11 mouse cellular contexts compared by ENCODE assay signal in genomic region chr4:134300316-134300715, GRCm38 (mm10). TPM values are rescaled to one million over a fixed set of nuclear protein-coding genes. Genes with fewer than 3 reads are reported as not detected.
DNase-seq lines count a peak whose midpoint lies in the region; ATAC-seq and TF ChIP-seq lines count a peak whose summit lies in the region.
"Had no signal": no experiment of that assay in that cellular context is flagged by ENCODE, and none has a peak within 500 bp of the region (broad histone marks: within the 10 kb centered on the region; RNA-seq: fewer than 3 reads in every experiment).

No protein-coding gene starts in this region.

- no peak overlapping the region for H3K4me2 ChIP-seq in stomach, postnatal 0 days (replicated peaks; ENCODE audit: low read depth)
- H3K4me2 ChIP-seq in kidney, embryonic 16.5 days (replicated peaks; ENCODE audit: low read depth, low read length), result no peak overlapping the region
- no peak overlapping the region for H3K4me2 ChIP-seq in hindbrain, embryonic 12.5 days (replicated peaks)
- H3K4me2 ChIP-seq: midbrain, embryonic 15.5 days had no signal

- intact Hi-C loops in heart, postnatal 14 days (cut with DNase I), result no loop called here

- no peaks in the 10 kb centered on the region for H3K36me3 ChIP-seq in stomach, postnatal 0 days (ENCODE audit: control insufficient read depth, insufficient read depth, low read length)
- no peaks in the 10 kb centered on the region for H3K36me3 ChIP-seq in kidney, embryonic 16.5 days (ENCODE audit: insufficient read depth, low read length)
- no peaks in the 10 kb centered on the region for H3K36me3 ChIP-seq in hindbrain, embryonic 12.5 days
- H3K36me3 ChIP-seq: midbrain, embryonic 15.5 days had no signal

- no peak for TF ChIP-seq CTCF in stomach, postnatal 0 days (IDR thresholded peaks at IDR 0.05; ENCODE audit: low read depth)

- no peak overlapping the region for H3K4me3 ChIP-seq in stomach, postnatal 0 days (ENCODE audit: low read depth, low read length)
- no peak overlapping the region for H3K4me3 ChIP-seq in kidney, embryonic 16.5 days (ENCODE audit: low read length)
- H3K4me3 ChIP-seq in hindbrain, embryonic 12.5 days, result no peak overlapping the region
- H3K4me3 ChIP-seq: midbrain, embryonic 15.5 days had no signal

- H3K9me3 ChIP-seq in stomach, postnatal 0 days (ENCODE audit: control insufficient read depth, low read length), result no peaks in the 10 kb centered on the region
- peaks cover 3% of the 10 kb centered on the region; the same call in 1 of the 2 replicates for H3K9me3 ChIP-seq in kidney, embryonic 16.5 days (ENCODE audit: low read length)
- H3K9me3 ChIP-seq in hindbrain, embryonic 12.5 days (replicated peaks), result no peaks in the 10 kb centered on the region

- H3K27ac ChIP-seq in stomach, postnatal 0 days (replicated peaks), result no peak overlapping the region
- no peak overlapping the region for H3K27ac ChIP-seq in kidney, embryonic 16.5 days (ENCODE audit: low read length)
- no peak overlapping the region for H3K27ac ChIP-seq in hindbrain, embryonic 12.5 days
- H3K27ac ChIP-seq: midbrain, embryonic 15.5 days had no signal

- H3K4me1 ChIP-seq in stomach, postnatal 0 days (replicated peaks; ENCODE audit: control insufficient read depth, insufficient read depth), result no peaks in the 10 kb centered on the region
- H3K4me1 ChIP-seq in kidney, embryonic 16.5 days (ENCODE audit: insufficient read depth, low read length), result no peaks in the 10 kb centered on the region
- no peaks in the 10 kb centered on the region for H3K4me1 ChIP-seq in hindbrain, embryonic 12.5 days
- H3K4me1 ChIP-seq: midbrain, embryonic 15.5 days had no signal

- H3K9ac ChIP-seq in stomach, postnatal 0 days (ENCODE audit: low read length), result no peak overlapping the region
- H3K9ac ChIP-seq in kidney, embryonic 16.5 days (replicated peaks; ENCODE audit: low read length), result no peak overlapping the region
- H3K9ac ChIP-seq in hindbrain, embryonic 12.5 days, result no peak overlapping the region
- H3K9ac ChIP-seq: midbrain, embryonic 15.5 days had no signal

- TF ChIP-seq EP300 in stomach, postnatal 0 days (optimal IDR thresholded peaks at IDR 0.05), result no peak

- peak; percentile 62 for ATAC-seq in stomach, postnatal 0 days (ENCODE audit: low FRiP score, low TSS enrichment)
- ATAC-seq in kidney, embryonic 16.5 days (ENCODE audit: low FRiP score, low TSS enrichment), result no peak
- no peak for ATAC-seq in hindbrain, embryonic 12.5 days (ENCODE audit: low FRiP score)
- ATAC-seq: midbrain, embryonic 15.5 days had no signal

- DNase-seq in testis, postnatal 10 days (ENCODE audit: low spot score), result peak; percentile 38
- DNase-seq in testis, postnatal 14 days (ENCODE audit: low spot score), result no peak
- peak; percentile 60 for DNase-seq in gastrocnemius, postnatal 10 days
- peak; percentile 68 to 74 for DNase-seq in heart, postnatal 14 days
- DNase-seq in stomach, postnatal 0 days (ENCODE audit: low spot score), result no peak
- DNase-seq: spleen, adult 18-20 months had no signal

- 48% methylated on average over 9 of the region's 9 CpGs for WGBS in stomach, postnatal 0 days
- WGBS in kidney, embryonic 16.5 days, result 59% methylated on average over 9 of the region's 9 CpGs
- WGBS in hindbrain, embryonic 12.5 days, result 83% methylated on average over 9 of the region's 9 CpGs

- H3K27me3 ChIP-seq in stomach, postnatal 0 days (ENCODE audit: control insufficient read depth, insufficient read depth, low read length), result no peaks in the 10 kb centered on the region
- no peaks in the 10 kb centered on the region for H3K27me3 ChIP-seq in kidney, embryonic 16.5 days (ENCODE audit: insufficient read depth, low read length)
- H3K27me3 ChIP-seq in hindbrain, embryonic 12.5 days, result no peaks in the 10 kb centered on the region
- H3K27me3 ChIP-seq: midbrain, embryonic 15.5 days had no signal

RNA-seq across cellular contexts. Expression of gene Pdik1l, which starts 12.6 kb away (rescaled TPM):
- 1 to 10 TPM; 5.8 to 8.4 TPM for total RNA-seq in gastrocnemius, postnatal 10 days (2021)
- total RNA-seq in heart, postnatal 14 days (2021), result 1 to 10 TPM; 6.6 to 8.6 TPM
- polyA plus RNA-seq in stomach, postnatal 0 days (2015; fragmentation: Nextera tagmentation; extraction: Ambion mirVana), result 8.3 and 8.4 TPM in 2 replicates
- polyA plus RNA-seq in kidney, embryonic 16.5 days (2015; fragmentation: Nextera tagmentation; extraction: Ambion mirVana), result 19.2 and 20.2 TPM in 2 replicates
- 30.8 and 32.5 TPM in 2 replicates for polyA plus RNA-seq in hindbrain, embryonic 12.5 days (2016; fragmentation: Nextera tagmentation; extraction: Ambion mirVana)

RNA-seq across cellular contexts. Expression of gene Trim63, which starts 14.6 kb away (rescaled TPM):
- 100 to 1,000 TPM in 1 of 2 experiments, 10 to 100 TPM in 1; 78.5 to 107 TPM for total RNA-seq in gastrocnemius, postnatal 10 days (2021)
- total RNA-seq in heart, postnatal 14 days (2021), result 100 to 1,000 TPM; 193 to 217 TPM
- 0.07 and 0.13 TPM in 2 replicates for polyA plus RNA-seq in stomach, postnatal 0 days (2015; fragmentation: Nextera tagmentation; extraction: Ambion mirVana)
- polyA plus RNA-seq in kidney, embryonic 16.5 days (2015; fragmentation: Nextera tagmentation; extraction: Ambion mirVana), result 3.3 and 4.1 TPM in 2 replicates
- 0.54 and 1.6 TPM in 2 replicates for polyA plus RNA-seq in hindbrain, embryonic 12.5 days (2016; fragmentation: Nextera tagmentation; extraction: Ambion mirVana)
- total RNA-seq: hematopoietic stem cell, adult 5-6 weeks; layer of hippocampus, postnatal 25 days had no signal

RNA-seq across cellular contexts. Expression of gene Slc30a2, which starts 42.7 kb away (rescaled TPM):
- total RNA-seq in gastrocnemius, postnatal 10 days (2021), result under 1 TPM; 0.29 to 0.66 TPM
- total RNA-seq in heart, postnatal 14 days (2021), result under 1 TPM; 0.68 to 0.96 TPM
- 0.06 and 0.07 TPM in 2 replicates for polyA plus RNA-seq in stomach, postnatal 0 days (2015; fragmentation: Nextera tagmentation; extraction: Ambion mirVana)
- polyA plus RNA-seq in kidney, embryonic 16.5 days (2015; fragmentation: Nextera tagmentation; extraction: Ambion mirVana), result 0.92 and 1.4 TPM in 2 replicates
- polyA plus RNA-seq in hindbrain, embryonic 12.5 days (2016; fragmentation: Nextera tagmentation; extraction: Ambion mirVana), result not detected in 2 replicates
- total RNA-seq: hematopoietic stem cell, adult 5-6 weeks had no signal

RNA-seq across cellular contexts. Expression of gene Grrp1, which starts 46.4 kb away (rescaled TPM):
- total RNA-seq in gastrocnemius, postnatal 10 days (2021), result 1 to 10 TPM; 5.1 to 6.0 TPM
- 10 to 100 TPM in 1 of 2 experiments, 1 to 10 TPM in 1; 8.6 to 13.8 TPM for total RNA-seq in heart, postnatal 14 days (2021)
- 3.7 and 4.2 TPM in 2 replicates for polyA plus RNA-seq in stomach, postnatal 0 days (2015; fragmentation: Nextera tagmentation; extraction: Ambion mirVana)
- 12.2 and 12.8 TPM in 2 replicates for polyA plus RNA-seq in kidney, embryonic 16.5 days (2015; fragmentation: Nextera tagmentation; extraction: Ambion mirVana)
- 8.5 and 8.9 TPM in 2 replicates for polyA plus RNA-seq in hindbrain, embryonic 12.5 days (2016; fragmentation: Nextera tagmentation; extraction: Ambion mirVana)

RNA-seq across cellular contexts. Expression of gene Gm30191, which starts 53.6 kb away (rescaled TPM):
- total RNA-seq in gastrocnemius, postnatal 10 days (2021), result not detected
- not detected for total RNA-seq in heart, postnatal 14 days (2021)
- not detected in 2 replicates for polyA plus RNA-seq in stomach, postnatal 0 days (2015; fragmentation: Nextera tagmentation; extraction: Ambion mirVana)
- polyA plus RNA-seq in kidney, embryonic 16.5 days (2015; fragmentation: Nextera tagmentation; extraction: Ambion mirVana), result not detected in 2 replicates
- polyA plus RNA-seq in hindbrain, embryonic 12.5 days (2016; fragmentation: Nextera tagmentation; extraction: Ambion mirVana), result 0.35 and 0.39 TPM in 2 replicates
- total RNA-seq: hematopoietic stem cell, adult 5-6 weeks; layer of hippocampus, postnatal 25 days had no signal
- polyA plus RNA-seq: midbrain, embryonic 15.5 days had no signal

Comparison
In these comparisons a context has a peak if more than half of its experiments do, and no peak if none do; other contexts are left out.
1. DNase-seq: peak in testis, postnatal 10 days (single experiment), gastrocnemius, postnatal 10 days (single experiment) and heart, postnatal 14 days (2 of 2); none in testis, postnatal 14 days (single experiment) and stomach, postnatal 0 days (single experiment).